Mouse (Mus musculus): Measurements from ENCODE around the gene Brd9. TPM values are rescaled to one million over a fixed set of nuclear protein-coding genes. Genes with fewer than 3 reads are reported as not detected.

The Brd9 gene
- 19.2 and 21.4 TPM in 2 replicates for polyA plus RNA-seq (2012; ENCODE audit: low replicate concordance)

DNA sequence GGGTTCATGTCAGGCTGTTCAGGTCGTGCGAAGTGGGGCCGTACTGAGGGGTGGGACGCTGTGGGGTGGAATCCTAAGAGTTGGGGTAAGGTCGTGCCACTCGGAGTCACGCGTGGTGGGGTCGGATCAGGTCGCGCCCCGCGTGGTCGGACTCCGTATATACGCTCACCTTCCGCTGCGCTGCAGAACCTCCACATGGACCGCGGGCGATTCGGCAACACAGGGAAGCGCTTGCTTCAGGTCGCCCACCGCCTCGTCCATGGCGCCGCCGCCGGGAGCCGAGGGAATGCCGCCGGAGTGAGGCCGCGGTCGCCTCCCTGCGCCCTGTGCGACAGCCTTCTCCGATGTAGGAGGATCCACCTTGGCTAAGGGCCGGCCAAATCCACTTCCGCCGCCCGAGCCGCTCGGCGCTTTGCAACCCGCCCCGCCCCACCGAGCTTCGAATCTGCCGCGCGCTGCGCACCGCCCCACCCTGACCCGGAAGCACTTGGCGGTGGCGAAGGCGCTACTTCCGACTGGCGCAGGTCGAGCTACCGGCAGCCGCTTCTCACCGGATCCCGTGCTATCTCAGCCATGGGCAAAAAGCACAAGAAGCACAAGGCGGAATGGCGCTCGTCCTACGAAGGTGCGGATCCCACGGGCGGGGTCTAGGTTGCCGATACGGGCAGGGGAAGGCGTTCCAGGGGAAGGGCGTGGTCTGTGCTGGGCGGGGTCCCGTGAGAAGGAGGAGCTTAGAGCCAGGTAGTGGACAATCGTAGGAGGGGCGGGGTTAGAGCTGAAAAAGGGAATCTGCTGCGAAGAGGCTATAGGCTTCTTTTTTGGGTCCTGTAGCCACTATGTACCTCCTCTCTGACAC is at the start of gene Brd9, which contains the start of gene Trip13:
Gene Brd9, plus strand, starts transcription at position 491 of the 856 bp plus-strand sequence.
Gene Trip13, minus strand, starts transcription at position 464 of the 856 bp plus-strand sequence.

DNA sequence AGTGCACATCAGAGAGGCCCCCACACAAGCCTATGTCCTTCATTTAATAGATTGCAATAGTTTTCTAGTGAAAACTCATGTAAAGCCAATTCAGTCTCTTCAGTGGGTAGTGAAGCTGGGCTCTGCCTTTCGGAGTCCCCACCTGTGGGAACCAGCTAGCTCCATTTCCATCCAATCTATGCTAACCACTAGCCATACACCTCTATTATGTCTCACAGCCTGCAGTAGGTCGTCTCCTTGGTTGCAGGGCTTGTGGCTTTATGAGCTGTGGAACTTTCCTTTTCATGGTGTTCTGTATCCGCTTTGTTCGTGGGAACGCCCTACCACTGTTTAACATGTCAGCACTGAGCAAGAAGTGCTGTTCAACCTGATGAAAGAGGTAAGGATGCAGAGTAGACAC is 25.9 kb downstream of the Brd9 start, which contains the start of gene Zdhhc11:
Gene Zdhhc11, plus strand, starts transcription at position 301 of the 400 bp plus-strand sequence.

DNA sequence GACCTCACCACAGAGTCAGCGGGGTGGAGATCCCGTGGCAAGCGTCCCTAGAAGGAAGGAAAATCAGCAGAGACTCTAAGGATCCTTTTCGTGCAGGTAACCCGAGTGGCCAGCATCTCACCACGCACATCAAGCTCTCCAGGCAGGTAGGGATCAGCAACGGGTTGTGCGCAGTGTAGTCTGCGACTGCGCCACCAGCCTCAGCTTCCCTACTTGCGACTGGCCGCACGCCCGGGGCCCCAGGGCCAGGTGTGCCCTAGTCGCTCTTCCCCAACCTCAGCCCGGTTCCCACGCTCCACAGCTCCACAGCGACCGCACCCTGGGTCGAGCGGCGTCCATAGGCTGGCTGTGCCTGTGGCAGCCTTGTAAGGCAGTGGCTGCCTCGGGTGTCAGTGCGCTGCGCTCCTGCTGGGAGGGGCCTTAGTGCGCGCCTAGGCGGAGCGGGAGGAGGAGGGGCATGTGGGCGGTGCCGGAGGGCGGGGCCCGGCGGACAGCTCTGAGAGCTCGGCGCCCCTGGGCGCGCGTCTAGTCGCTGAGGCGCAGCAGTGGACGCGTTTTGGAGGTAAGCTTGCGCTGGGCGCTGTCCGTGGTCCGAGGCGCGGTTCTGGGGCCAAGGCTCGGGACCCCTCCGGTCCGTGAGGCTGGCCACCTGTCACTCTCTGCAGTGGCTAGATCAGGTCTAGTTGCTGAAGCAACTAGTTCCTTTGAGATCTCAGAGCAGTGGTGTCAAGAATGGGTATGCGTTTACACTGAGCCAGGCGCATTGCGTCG is 71.5 kb downstream of the Brd9 start, which contains the start of gene Tppp:
Gene Tppp, plus strand, starts transcription at position 460 of the 771 bp plus-strand sequence.

Other genes with a start within 250 kb of the Brd9 start
- not detected in 2 replicates for gene Slc6a19, start 232.9 kb upstream of the Brd9 start, polyA plus RNA-seq (2012; ENCODE audit: low replicate concordance)
- 8.4 and 15.5 TPM in 2 replicates for gene Slc12a7, start 204.7 kb upstream of the Brd9 start, polyA plus RNA-seq (2012; ENCODE audit: low replicate concordance)
- 0.18 TPM in 1 of 2 replicates, not detected in the other for gene Nkd2, start 90.2 kb upstream of the Brd9 start, polyA plus RNA-seq (2012; ENCODE audit: low replicate concordance)
- gene Trip13, start within 50 bp of the Brd9 start, polyA plus RNA-seq (2012; ENCODE audit: low replicate concordance): 1.2 and 2.6 TPM in 2 replicates
- not detected in 2 replicates for gene Zdhhc11, start 26.0 kb downstream of the Brd9 start, polyA plus RNA-seq (2012; ENCODE audit: low replicate concordance)
- 0.08 and 0.15 TPM in 2 replicates for gene Tppp, start 71.6 kb downstream of the Brd9 start, polyA plus RNA-seq (2012; ENCODE audit: low replicate concordance)
- 0.21 and 4.7 TPM in 2 replicates for gene Cep72, start 124.5 kb downstream of the Brd9 start, polyA plus RNA-seq (2012; ENCODE audit: low replicate concordance)
- gene Slc9a3, start 183.6 kb downstream of the Brd9 start, polyA plus RNA-seq (2012; ENCODE audit: low replicate concordance): 0.16 TPM in 1 of 2 replicates, not detected in the other

Data from leukemia stem cell, adult 10-12 weeks (primary cell).